In the genomic region with DNA sequence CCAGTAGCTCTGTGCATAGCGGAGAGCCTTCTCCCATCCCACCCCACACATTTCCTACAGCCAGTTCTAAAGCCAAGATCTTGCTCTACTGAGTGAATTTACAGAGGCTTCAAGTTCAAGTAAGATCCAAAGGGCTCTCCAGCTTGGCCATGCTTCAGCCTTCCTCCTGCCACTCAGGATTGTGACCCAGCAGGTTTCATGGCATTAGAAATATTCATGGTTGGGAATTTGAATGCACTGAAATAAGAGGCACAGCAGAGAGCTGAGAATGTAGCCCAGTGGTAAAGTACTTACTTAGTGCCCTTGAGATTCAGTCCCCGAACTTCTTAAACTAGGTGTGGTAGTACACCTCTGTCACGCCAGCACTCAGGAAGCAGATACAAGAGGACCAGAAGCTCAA, we compare ENCODE assay signal across 20 mouse cellular contexts.
"Had no signal": no experiment of that assay in that cellular context is flagged by ENCODE, and none has a peak within 500 bp of the region (broad histone marks: within the 10 kb centered on the region; RNA-seq: fewer than 3 reads in every experiment).

No protein-coding gene starts in this region.

- H3K4me2 ChIP-seq: intestine, embryonic 15.5 days; kidney, embryonic 15.5 days; limb, embryonic 13.5 days; liver, embryonic 12.5 days; liver, embryonic 15.5 days; lung, embryonic 14.5 days; midbrain, embryonic 12.5 days; midbrain, embryonic 15.5 days; neural tube, embryonic 12.5 days; neural tube, embryonic 15.5 days had no signal

- H3K27me3 ChIP-seq: intestine, embryonic 15.5 days; kidney, embryonic 15.5 days; limb, embryonic 13.5 days; liver, embryonic 15.5 days; midbrain, embryonic 12.5 days; midbrain, embryonic 15.5 days; neural tube, embryonic 12.5 days; neural tube, embryonic 15.5 days had no signal

- H3K4me1 ChIP-seq: intestine, embryonic 15.5 days; kidney, embryonic 15.5 days; limb, embryonic 10.5 days; limb, embryonic 13.5 days; liver, embryonic 12.5 days; liver, embryonic 15.5 days; midbrain, embryonic 12.5 days; midbrain, embryonic 15.5 days; neural tube, embryonic 12.5 days; neural tube, embryonic 15.5 days had no signal

- H3K9me3 ChIP-seq: intestine, embryonic 15.5 days; kidney, embryonic 15.5 days; limb, embryonic 10.5 days; limb, embryonic 13.5 days; liver, embryonic 12.5 days; liver, embryonic 15.5 days; midbrain, embryonic 12.5 days; midbrain, embryonic 15.5 days; neural tube, embryonic 12.5 days; neural tube, embryonic 15.5 days had no signal

- ATAC-seq: intestine, embryonic 15.5 days; liver, embryonic 12.5 days; midbrain, embryonic 15.5 days had no signal

- H3K36me3 ChIP-seq: intestine, embryonic 15.5 days; kidney, embryonic 15.5 days; limb, embryonic 10.5 days; limb, embryonic 13.5 days; liver, embryonic 12.5 days; liver, embryonic 15.5 days; midbrain, embryonic 12.5 days; midbrain, embryonic 15.5 days; neural tube, embryonic 12.5 days; neural tube, embryonic 15.5 days had no signal

- H3K9ac ChIP-seq: intestine, embryonic 15.5 days; kidney, embryonic 15.5 days; limb, embryonic 13.5 days; liver, embryonic 12.5 days; liver, embryonic 15.5 days; lung, embryonic 14.5 days; midbrain, embryonic 12.5 days; midbrain, embryonic 15.5 days; neural tube, embryonic 12.5 days; neural tube, embryonic 15.5 days had no signal

- H3K4me3 ChIP-seq: intestine, embryonic 15.5 days; kidney, embryonic 15.5 days; limb, embryonic 10.5 days; limb, embryonic 13.5 days; liver, embryonic 12.5 days; liver, embryonic 15.5 days; midbrain, embryonic 12.5 days; midbrain, embryonic 15.5 days; neural tube, embryonic 12.5 days; neural tube, embryonic 15.5 days had no signal

- DNase-seq: kidney, adult 11 months; kidney, adult 8-10 months; kidney, postnatal 10 days; kidney, postnatal 36 days; liver; lung, embryonic 14.5 days; retina, postnatal 1 day; right cerebral cortex, postnatal 25 days; thymus, adult 18-20 months; thymus, postnatal 36 days had no signal

- H3K27ac ChIP-seq: intestine, embryonic 15.5 days; kidney, embryonic 15.5 days; limb, embryonic 10.5 days; limb, embryonic 13.5 days; liver, embryonic 12.5 days; liver, embryonic 15.5 days; midbrain, embryonic 12.5 days; midbrain, embryonic 15.5 days; neural tube, embryonic 12.5 days; neural tube, embryonic 15.5 days had no signal
